Mouse (Mus musculus): ENCODE results near the gene Taf4. TPM values are rescaled to one million over a fixed set of nuclear protein-coding genes. Genes with fewer than 3 reads are reported as not detected.

Gene Taf4
- polyA plus RNA-seq, 1 experiment from 2014 or later: 5.0 TPM

GRCm38 (mm10) chr2:179872724-179873123 is 103.7 kb downstream of the Taf4 start:
- Histone ChIP-seq H3K36me3 (no peaks in the 10 kb centered on the region), H3K27ac (replicated peaks) (no peak overlapping the region), H3K4me2 (replicated peaks) (no peak overlapping the region), H3K4me1 (peaks cover 7% of the 10 kb centered on the region), H3K27me3 (peaks cover 5% of the 10 kb centered on the region), H3K4me3 (no peak overlapping the region), H3K9ac (replicated peaks) (no peak overlapping the region), H3K9me3 (no peaks in the 10 kb centered on the region)
- WGBS: 70% methylated on average over 5 of the region's 5 CpGs
- no peak for ATAC-seq (ENCODE audit: low FRiP score, low read depth)

GRCm38 (mm10) chr2:179869871-179870270 is 106.6 kb downstream of the Taf4 start:
- H3K27me3 ChIP-seq: peaks cover 5% of the 10 kb centered on the region
- no peaks in the 10 kb centered on the region for H3K9me3 ChIP-seq
- no peak for ATAC-seq (ENCODE audit: low FRiP score, low read depth)
- 0 out of 2 replicates have a peak overlapping the region, but pooled peaks have one; percentile 39 for H3K27ac ChIP-seq (replicated peaks)
- H3K4me3 ChIP-seq: no peak overlapping the region
- H3K4me1 ChIP-seq: peaks cover 7% of the 10 kb centered on the region
- H3K9ac ChIP-seq (replicated peaks): no peak overlapping the region
- no peaks in the 10 kb centered on the region for H3K36me3 ChIP-seq
- H3K4me2 ChIP-seq (replicated peaks): no peak overlapping the region
- 14% methylated on average over 2 of the region's 2 CpGs for WGBS

- no peaks in the 10 kb centered on the region for H3K9me3 ChIP-seq
- H3K27ac ChIP-seq (replicated peaks): no peak overlapping the region
- no peak overlapping the region for H3K9ac ChIP-seq (replicated peaks)
- H3K4me2 ChIP-seq (replicated peaks): no peak overlapping the region
- H3K27me3 ChIP-seq: peaks cover 3% of the 10 kb centered on the region; the same call in 1 of the 2 replicates
- H3K36me3 ChIP-seq: no peaks in the 10 kb centered on the region
- WGBS: 80% methylated on average over 3 of the region's 3 CpGs
- no peak overlapping the region for H3K4me3 ChIP-seq
- no peak for ATAC-seq (ENCODE audit: low FRiP score, low read depth)
- peaks cover 7% of the 10 kb centered on the region for H3K4me1 ChIP-seq
These were observed 108.8 kb downstream of the Taf4 start for GRCm38 (mm10) chr2:179867669-179868068.

DNA sequence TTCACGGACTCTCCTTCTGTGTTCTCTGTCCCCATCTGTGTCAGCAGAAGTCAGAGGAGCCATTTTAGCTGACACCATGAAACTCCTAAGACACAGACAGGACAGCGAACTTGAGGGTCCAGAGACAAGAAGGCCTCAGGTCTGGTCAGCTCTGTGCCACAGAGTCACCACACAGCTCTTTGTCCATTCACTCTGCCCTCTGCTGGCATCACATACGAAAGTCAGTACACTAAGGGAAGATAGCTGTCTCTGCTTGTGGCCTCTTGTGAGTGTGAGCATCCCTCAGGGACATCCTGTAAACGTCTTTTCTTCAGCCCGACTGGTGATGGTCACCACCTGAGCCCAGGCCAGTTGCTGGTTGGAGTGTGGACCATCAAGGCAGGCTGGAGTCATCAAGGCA is 111.3 kb downstream of the Taf4 start:
- no peak overlapping the region for H3K4me2 ChIP-seq (replicated peaks)
- no peaks in the 10 kb centered on the region for H3K36me3 ChIP-seq
- no peak for ATAC-seq (ENCODE audit: low FRiP score, low read depth)
- peaks cover 7% of the 10 kb centered on the region for H3K4me1 ChIP-seq
- no peak overlapping the region for H3K4me3 ChIP-seq
- H3K27ac ChIP-seq (replicated peaks): no peak overlapping the region
- H3K9me3 ChIP-seq: no peaks in the 10 kb centered on the region
- no peak overlapping the region for H3K9ac ChIP-seq (replicated peaks)
- peaks cover 11% of the 10 kb centered on the region for H3K27me3 ChIP-seq
- WGBS: 72% methylated on average over 5 of the region's 5 CpGs

- WGBS: 70% methylated on average over 3 of the region's 3 CpGs
- no peak overlapping the region for H3K9ac ChIP-seq (replicated peaks)
- no peak overlapping the region for H3K4me3 ChIP-seq
- H3K9me3 ChIP-seq: no peaks in the 10 kb centered on the region
- no peaks in the 10 kb centered on the region for H3K36me3 ChIP-seq
- H3K4me2 ChIP-seq (replicated peaks): no peak overlapping the region
- no peaks in the 10 kb centered on the region for H3K4me1 ChIP-seq
- H3K27me3 ChIP-seq: peaks cover 11% of the 10 kb centered on the region
- no peak for ATAC-seq (ENCODE audit: low FRiP score, low read depth)
- H3K27ac ChIP-seq (replicated peaks): no peak overlapping the region
These were observed 113.2 kb downstream of the Taf4 start for GRCm38 (mm10) chr2:179863266-179863665.

- no peak overlapping the region for H3K4me2 ChIP-seq (replicated peaks)
- H3K9ac ChIP-seq (replicated peaks): no peak overlapping the region
- H3K27ac ChIP-seq (replicated peaks): no peak overlapping the region
- H3K4me1 ChIP-seq: no peaks in the 10 kb centered on the region
- H3K36me3 ChIP-seq: no peaks in the 10 kb centered on the region
- no peak overlapping the region for H3K4me3 ChIP-seq
- 91% methylated on average over 3 of the region's 3 CpGs for WGBS
- no peaks in the 10 kb centered on the region for H3K9me3 ChIP-seq
- peaks cover 11% of the 10 kb centered on the region; the same call in 1 of the 2 replicates for H3K27me3 ChIP-seq
- no peak for ATAC-seq (ENCODE audit: low FRiP score, low read depth)
These were observed 113.8 kb downstream of the Taf4 start for GRCm38 (mm10) chr2:179862676-179863075.

Other genes starting within 250 kb of the Taf4 start
- gene Lsm14b, start 48.3 kb upstream of the Taf4 start, polyA plus RNA-seq (2016; fragmentation: Nextera tagmentation; extraction: Ambion mirVana): 16.9 and 19.5 TPM in 2 replicates
- gene Psma7, start 65.8 kb upstream of the Taf4 start, polyA plus RNA-seq (2016; fragmentation: Nextera tagmentation; extraction: Ambion mirVana): 613 and 651 TPM in 2 replicates
- 30.2 and 32.5 TPM in 2 replicates for gene Ss18l1, start 65.9 kb upstream of the Taf4 start, polyA plus RNA-seq (2016; fragmentation: Nextera tagmentation; extraction: Ambion mirVana)
- 31.8 and 35.0 TPM in 2 replicates for gene Mtg2, start 93.9 kb upstream of the Taf4 start, polyA plus RNA-seq (2016; fragmentation: Nextera tagmentation; extraction: Ambion mirVana)
- 4.1 and 4.8 TPM in 2 replicates for gene Hrh3, start 127.8 kb upstream of the Taf4 start, polyA plus RNA-seq (2016; fragmentation: Nextera tagmentation; extraction: Ambion mirVana)
- gene Osbpl2, start 142.7 kb upstream of the Taf4 start, polyA plus RNA-seq (2016; fragmentation: Nextera tagmentation; extraction: Ambion mirVana): 52.7 and 52.8 TPM in 2 replicates
- 214 and 217 TPM in 2 replicates for gene Adrm1, start 194.8 kb upstream of the Taf4 start, polyA plus RNA-seq (2016; fragmentation: Nextera tagmentation; extraction: Ambion mirVana)
- 1.7 and 3.2 TPM in 2 replicates for gene Lama5, start 249.2 kb upstream of the Taf4 start, polyA plus RNA-seq (2016; fragmentation: Nextera tagmentation; extraction: Ambion mirVana)